Mouse (Mus musculus) frontal cortex, adult (tissue): ENCODE measurements around the gene Enpp1.

Experiments used
- ATAC-seq: cut with Nextera tagmentation; 2 replicates; pipeline ENCODE4 v1.9.2; 2017; ENCODE audit warnings: mild to moderate bottlenecking, moderate library complexity, mixed read lengths; ENCODE audit not compliant: low TSS enrichment

Enpp1 gene

GRCm38 (mm10) chr10:24711480-24712366 is at the start of gene Enpp1:
Enpp1 (minus strand) TSS chr10:24712159.
- peak; percentile 32 for ATAC-seq

GRCm38 (mm10) chr10:24758326-24758915 is 46.5 kb upstream of the Enpp1 start:
- ATAC-seq: no peak

DNA sequence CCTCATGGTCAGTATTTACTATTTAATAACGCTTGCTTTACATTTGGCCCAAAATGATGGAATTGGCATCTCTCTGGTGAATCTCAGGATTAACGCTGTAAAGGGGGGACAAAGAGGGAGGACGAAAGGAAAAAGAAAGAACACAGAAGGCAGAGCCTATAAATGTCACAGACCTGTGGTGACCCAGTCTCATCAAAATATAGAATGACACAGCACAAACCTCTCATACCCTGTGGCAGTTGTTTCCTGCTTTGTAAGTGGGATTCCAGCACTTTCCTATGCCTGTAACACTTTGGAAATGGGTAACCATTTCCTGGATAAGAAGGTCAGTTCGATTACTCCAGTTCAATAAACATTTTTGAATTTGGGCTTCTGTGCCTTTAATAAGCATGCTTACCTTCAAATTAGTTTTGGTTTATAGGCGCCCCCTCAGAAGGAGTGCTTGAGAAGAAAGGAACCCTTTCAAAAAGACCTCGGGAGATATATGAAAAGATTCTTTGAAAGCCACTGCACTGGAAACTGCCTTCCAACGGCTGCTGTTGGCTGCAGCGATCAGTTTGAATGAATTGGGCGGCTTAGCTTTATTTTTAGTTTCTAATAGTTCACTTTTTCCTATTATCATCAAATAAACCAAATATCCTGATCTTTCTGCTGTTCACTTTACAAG is 43.0 kb upstream of the Enpp1 start:
- ATAC-seq: no peak

DNA sequence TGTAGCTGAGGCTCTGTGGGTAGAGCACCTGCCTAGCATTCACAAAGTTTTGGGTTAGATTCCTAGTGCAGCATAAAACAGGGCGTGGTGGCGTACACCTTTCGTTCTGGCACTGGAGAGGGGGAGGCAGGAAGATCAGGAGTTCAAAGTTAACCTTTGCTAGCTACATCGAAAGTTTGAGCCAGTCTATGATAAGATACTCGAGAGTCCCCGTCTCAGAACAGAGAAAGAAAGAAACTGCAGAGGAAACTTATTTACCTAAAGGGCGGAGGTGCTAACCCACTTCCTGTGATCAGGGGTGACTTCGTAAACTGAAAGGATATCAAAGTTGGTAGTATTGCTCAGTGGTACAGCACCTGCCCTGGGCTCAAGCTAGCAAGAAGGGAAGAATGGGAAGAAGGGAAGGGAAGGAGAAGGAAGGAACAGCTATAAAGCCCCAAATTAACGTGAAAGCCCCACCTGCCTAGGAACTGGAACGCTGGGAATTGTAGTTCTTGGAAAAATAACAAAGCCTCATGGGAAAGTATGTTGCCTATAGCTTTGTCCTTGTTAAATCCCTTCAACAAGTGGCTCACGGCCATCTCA is 42.4 kb upstream of the Enpp1 start:
- peak; percentile 59 for ATAC-seq

GRCm38 (mm10) chr10:24753536-24754250 is 41.7 kb upstream of the Enpp1 start:
- no peak for ATAC-seq

- ATAC-seq: no peak
Observed at GRCm38 (mm10) chr10:24742950-24743487, 31.1 kb upstream of the Enpp1 start.

DNA sequence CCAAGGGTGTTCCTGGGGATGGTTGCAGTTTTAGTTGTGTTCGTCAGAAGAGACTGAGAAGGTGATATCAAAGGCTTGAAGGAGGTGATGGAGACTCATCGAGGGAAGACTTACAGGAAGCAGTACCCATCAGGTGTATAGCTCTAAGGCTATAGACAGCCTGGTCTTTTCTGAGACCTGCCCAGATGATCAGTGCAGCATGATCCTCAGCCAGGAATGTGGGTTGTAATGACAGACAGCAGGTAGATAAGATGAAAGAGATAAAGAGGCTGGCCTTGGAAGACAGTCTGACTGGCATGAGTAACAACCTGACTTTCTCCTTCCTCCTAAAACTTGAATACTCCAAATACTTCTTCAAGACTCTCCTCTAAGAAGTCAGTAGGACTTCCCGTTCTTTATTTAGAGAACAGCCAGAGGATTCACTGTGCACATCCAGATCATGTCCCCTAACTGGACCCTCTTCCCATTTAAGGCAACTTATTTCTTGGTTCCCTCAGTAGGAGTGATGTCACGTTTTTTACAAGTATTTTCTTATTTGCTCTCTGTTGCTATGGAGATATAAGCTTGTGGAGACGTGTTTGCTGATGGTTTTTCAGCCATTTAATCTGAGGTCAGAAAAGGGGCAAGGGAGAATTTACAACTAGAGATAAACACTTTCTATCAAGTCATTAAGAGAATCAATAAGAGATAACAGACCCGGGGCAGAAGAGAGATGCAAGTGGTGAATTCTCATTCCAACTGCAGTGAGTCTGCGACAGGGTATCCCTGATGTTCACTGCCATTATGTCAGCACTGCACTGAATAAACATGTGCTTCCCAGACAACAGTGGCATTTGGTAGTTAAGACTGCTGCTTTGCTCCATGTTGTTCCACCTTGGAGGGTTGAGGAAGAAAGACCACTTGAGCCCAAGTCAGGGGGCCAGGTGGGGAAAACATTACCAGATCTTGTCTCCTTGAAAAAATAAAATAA is 29.6 kb upstream of the Enpp1 start:
- no peak for ATAC-seq

DNA sequence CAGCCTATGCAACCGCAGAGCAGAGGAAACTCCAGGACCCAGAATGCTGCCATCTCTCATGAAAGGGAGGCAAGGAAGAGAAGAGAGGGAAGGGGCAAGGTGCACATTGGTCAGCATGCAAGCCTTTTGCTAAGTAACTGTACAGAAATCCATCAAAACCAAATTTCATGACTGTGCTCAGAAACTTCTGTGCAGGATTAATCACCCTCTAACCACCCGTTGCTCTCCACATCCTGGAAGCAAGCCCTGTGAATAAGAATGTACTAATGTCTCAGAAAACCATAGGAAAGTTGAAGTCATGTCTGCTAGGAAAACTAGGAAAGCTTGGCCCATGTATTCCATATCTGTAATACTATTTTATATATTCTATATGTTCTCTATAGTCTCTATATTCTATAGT is 27.2 kb upstream of the Enpp1 start:
- ATAC-seq: no peak

DNA sequence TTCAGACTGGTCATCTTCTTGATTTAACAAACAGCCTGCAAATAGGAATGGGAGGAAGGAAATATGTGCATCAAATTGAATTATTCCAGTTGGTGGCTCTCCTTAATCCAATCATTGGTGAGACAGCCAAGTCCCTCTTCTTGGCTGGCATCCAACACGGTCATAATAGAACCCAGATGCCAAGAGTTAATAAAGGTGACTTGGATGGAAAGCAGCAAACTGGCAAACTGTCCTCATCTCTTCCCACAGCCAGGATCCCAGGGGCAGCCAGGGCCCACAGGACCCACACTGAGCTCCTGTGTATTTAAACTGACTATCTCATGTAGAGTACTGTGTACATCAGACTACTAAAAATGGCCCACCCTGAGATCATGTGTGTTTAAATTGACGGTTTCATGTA is 26.5 kb upstream of the Enpp1 start:
- no peak for ATAC-seq

- no peak for ATAC-seq
Observed at GRCm38 (mm10) chr10:24735027-24735777, 23.2 kb upstream of the Enpp1 start.

GRCm38 (mm10) chr10:24727478-24727877 is 15.5 kb upstream of the Enpp1 start:
- ATAC-seq: no peak

DNA sequence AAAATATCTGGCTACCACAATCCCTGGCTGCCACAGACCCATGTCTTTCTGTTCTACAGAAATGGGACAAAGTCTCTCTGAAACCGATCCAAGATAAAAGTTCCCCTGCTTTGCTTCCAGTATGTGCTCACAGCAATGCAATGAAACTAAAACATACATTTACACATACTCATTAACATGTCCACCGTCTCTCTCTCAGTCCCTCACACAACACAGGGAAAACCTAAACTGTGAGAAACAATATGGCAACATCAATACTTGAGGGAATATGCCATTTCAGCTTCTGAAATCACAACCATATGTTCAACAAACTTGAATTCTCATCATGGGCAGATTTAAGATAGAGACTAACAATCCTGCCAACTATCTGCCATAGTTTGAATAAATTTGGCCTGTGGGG is 13.2 kb upstream of the Enpp1 start:
- ATAC-seq: no peak

DNA sequence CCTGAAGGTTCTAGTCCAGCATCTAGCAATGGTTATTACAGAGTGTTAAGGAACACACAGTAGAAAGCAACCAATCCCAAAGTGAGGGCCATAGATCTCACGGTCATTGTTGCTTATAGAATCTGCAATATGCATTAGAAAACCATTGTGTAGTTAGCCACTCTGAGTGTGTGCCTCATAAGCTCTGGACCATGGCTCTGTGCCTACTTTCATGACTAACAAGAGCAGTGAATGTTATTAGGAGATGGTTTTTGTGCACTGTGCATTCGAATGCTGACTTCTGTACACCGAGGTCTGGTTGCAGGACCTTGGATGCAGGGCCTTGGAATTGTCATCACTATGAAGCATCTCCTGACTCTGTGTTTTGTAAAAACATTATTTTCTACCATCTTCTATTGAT is 9.9 kb upstream of the Enpp1 start:
- ATAC-seq: no peak

DNA sequence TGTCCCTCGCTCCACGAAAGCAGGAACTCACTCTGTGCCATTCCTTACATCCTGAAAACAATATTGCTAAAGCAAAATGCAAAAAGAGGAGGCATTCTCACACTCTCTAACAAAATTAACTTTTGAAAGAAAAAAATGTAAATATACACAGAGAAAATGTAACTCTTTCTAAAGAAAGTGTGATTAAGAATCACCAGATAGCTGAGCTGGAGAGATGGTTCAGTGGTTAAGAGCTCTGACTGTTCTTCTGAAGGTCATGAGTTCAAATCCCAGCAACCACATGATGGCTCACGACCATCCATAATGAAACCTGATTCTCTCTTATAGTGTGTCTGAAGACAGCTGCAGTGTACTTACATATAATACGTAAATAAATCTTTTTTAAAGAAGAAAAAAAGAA is 7.4 kb upstream of the Enpp1 start:
- no peak for ATAC-seq

DNA sequence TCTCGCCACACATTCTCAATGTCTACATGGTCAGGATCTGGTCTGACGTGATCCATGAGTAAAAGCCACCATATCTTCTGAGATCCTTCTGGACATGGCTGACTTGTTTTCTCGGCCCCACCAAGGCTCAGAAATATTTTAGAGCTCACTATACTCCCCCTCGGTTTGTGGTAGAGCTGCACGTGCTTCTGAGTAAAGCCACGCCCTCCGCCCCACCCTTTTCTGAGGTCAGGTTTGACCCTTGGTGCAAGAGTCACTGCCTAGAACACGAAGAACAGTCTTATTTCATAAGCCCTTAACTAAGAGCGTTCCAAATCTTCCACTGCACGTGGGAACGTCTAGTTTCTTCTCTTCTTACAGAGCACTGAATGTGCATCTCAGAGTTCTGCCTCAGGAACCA is 6.8 kb upstream of the Enpp1 start:
- ATAC-seq: no peak

DNA sequence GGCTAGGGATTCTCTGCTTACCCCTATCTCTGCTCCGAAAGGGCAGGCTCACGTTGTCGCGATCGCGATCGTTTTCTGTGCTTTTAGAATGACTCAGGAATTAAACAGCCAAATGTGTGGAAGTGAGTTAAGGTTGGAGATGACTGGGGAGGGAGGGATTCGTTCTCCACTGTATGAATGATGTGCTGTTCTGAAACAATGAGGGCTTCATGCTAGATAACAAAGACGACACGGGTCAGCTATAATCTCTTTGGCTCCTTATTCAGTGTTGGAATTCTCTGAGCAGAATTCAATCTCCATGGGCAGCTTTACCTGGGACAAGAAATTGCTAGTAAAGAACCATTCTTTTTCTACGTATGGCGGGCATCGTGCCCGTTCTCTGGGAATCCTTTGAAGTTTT is 6.1 kb upstream of the Enpp1 start:
- peak; percentile 62 for ATAC-seq

GRCm38 (mm10) chr10:24716232-24716631 is 4.3 kb upstream of the Enpp1 start:
- ATAC-seq: no peak

- no peak for ATAC-seq
Observed at GRCm38 (mm10) chr10:24712901-24713300, 942 bp upstream of the Enpp1 start.

DNA sequence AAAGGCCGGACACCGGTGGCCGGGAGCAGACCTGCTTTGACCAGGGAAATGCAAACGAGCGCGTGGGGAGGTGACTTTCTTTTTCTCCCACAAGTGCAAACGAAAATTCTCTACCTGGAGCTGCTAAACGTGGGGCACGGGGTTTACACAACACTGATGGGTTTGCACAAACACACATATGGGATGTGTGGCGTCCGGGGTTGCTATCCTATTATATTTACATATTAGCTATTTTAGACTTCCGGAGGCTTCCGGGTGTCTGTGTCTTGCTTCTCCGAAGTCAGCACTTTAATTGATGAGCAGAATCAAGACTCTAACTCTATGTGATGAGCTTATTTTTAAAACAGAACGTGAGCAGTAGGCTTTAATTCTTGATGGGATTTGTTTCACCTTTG is 405 bp upstream of the Enpp1 start:
- ATAC-seq: no peak; the same call in 1 of the 2 replicates

GRCm38 (mm10) chr10:24711071-24711470 is 888 bp downstream of the Enpp1 start:
- ATAC-seq: peak; percentile 4
